Mouse (Mus musculus): Measurements from ENCODE around the gene Sephs1.
"Not testable (repeated sequence)": the region's sequence is repeated elsewhere in the genome, so short reads cannot be mapped to it uniquely, and the experiment has no call there.

The Sephs1 gene

GRCm38 (mm10) chr2:4907916-4908315 lies 26.6 kb downstream of the Sephs1 start:
- DNase-seq (ENCODE audit: low read depth, low spot score), result no peak

- DNase-seq (ENCODE audit: low read depth, low spot score), result no peak
These were observed 27.5 kb downstream of the Sephs1 start for GRCm38 (mm10) chr2:4908771-4909315.

- no peak for DNase-seq (ENCODE audit: low read depth, low spot score)
These were observed 28.5 kb downstream of the Sephs1 start for GRCm38 (mm10) chr2:4909909-4910308.

DNA sequence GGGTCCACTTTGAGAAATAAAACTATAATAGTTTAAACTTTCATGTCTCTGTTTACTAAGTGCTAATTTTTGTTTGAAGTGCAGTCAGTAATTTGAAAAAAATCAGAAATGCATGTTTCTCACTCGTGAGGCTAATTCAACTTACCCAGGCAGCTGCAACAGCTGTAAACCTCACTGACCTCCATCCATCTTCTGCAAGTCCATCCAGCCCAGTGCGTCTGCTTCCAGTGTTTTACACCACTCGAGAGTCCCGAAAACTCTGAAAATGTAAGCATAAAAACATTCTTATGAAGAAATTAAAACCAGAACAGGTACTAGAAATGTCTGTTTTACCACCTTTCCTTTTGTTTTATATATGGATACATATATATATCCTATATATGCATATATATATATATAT lies 29.2 kb downstream of the Sephs1 start:
- DNase-seq (ENCODE audit: low read depth, low spot score), result no peak

GRCm38 (mm10) chr2:4913949-4914348 lies 32.6 kb downstream of the Sephs1 start:
- no peak for DNase-seq (ENCODE audit: low read depth, low spot score)

GRCm38 (mm10) chr2:4916037-4916436 lies 34.7 kb downstream of the Sephs1 start:
- DNase-seq (ENCODE audit: low read depth, low spot score), result peak; percentile 64

DNA sequence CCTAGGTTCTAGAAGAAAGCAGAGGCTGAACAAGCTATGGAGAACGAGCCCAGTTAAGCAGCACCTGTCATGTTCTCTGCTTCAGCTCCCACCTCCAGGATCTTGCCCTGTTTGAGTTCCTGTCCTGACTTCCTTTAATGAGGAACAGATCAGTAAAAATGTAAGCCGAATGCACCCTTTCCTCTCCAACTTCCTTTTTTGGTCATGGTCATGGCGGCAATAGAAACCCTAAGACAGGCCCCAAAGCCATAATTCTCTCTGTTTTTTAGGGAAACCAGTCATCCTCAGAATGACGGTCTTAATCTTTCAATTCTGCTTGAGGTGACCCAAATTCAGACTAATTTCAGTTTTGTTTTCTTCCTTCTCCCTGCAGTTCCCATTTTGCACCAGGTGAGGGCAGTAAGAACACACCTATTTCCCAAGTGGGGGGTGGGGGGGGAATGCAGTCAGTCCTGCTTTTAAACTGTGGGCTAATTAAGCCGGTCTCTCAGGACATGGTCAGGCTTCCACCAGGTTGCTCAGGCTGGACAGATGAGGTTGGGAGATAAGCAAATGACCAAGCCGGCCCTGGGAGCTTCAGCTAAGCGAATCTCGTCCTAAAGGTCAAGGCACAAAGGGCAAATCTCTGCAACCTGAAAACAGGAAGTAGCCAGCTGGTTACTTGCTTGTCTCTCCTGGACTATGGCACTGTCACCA lies 36.1 kb downstream of the Sephs1 start:
- DNase-seq (ENCODE audit: low read depth, low spot score), result peak; percentile 70

GRCm38 (mm10) chr2:4918860-4919739 lies 37.7 kb downstream of the Sephs1 start, which contains the start of gene Phyh:
TSS of gene Phyh (plus strand) at chr2:4919019.
- peak; percentile 95 for DNase-seq (ENCODE audit: low read depth, low spot score)

DNA sequence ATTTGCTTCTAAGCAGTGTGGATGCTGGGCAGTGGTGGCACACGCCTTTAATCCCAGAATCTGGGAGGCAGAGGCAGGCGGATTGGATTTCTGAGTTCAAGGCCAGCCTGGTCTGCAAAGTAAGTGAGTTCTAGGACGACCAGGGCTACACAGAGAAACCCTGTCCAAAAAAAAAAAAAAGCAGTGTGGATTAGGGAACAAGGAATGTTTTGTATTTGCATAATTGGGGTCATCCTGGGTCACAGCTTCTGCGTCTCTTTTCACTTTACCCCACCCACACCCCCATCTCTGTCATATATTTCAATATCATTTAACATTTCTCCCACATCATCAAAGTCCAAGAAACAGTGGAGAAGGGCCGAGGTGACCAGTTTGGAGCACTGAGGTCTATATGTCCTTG lies 39.7 kb downstream of the Sephs1 start:
- DNase-seq (ENCODE audit: low read depth, low spot score), result no peak

DNA sequence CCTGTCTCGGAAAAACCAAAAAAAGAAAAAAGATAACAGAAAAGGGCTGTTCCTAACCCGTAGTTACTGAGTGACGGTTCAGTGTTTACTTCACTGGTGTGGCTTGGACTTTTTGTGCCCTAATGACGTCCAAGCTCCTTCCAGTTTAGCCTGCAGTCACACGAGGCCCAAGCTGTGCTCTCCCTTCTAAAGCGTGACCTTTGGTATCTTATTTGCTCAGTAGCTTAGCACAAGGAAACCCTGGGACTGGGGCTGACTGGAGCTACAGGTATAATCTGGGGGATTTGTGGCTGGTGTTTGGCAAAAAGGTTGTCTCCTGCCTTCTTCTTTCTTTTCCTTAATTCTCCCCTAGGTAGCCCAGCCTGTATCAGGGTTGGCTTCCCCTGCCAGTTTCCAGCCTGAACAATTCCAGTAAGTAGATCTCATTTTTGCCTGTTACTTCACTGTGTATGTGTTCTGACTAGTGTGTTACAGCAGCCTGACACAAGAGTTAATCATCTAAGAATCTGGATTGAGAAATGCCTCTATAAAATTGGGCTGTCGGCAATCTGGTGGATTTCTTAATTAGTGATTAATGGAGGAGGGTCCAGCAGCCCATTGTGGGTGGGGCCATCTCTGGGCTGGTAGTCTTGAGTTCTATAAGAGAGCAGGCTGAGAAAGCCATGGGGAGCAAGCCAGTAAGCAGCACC lies 41.3 kb downstream of the Sephs1 start:
- DNase-seq (ENCODE audit: low read depth, low spot score), result no peak

- DNase-seq (ENCODE audit: low read depth, low spot score), result no peak
These were observed 46.0 kb downstream of the Sephs1 start for GRCm38 (mm10) chr2:4927391-4927790.

DNA sequence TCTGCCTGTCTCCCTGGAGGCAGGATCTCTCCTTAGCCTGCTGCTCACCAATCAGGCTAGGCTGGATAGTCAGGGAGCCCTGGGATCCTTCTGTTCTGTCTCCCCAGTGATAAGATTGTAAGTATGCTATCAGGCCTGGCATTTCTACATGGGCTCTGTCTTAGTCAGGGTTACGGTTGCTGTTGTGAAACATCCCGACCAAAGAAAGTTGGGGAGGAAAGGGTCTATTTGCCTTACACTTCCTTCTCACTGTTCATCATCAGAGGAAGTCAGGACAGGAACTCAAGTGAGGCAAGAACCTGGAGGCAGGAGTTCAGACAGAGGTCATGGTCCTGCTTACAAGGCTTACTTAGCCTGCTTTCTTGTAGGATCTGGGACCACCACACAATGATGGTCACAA lies 47.9 kb downstream of the Sephs1 start:
- DNase-seq (ENCODE audit: low read depth, low spot score), result no peak

- DNase-seq (ENCODE audit: low read depth, low spot score), result no peak
These were observed 53.2 kb downstream of the Sephs1 start for GRCm38 (mm10) chr2:4934516-4934915.

GRCm38 (mm10) chr2:4937931-4938330 lies 56.6 kb downstream of the Sephs1 start:
- no peak for DNase-seq (ENCODE audit: low read depth, low spot score)

DNA sequence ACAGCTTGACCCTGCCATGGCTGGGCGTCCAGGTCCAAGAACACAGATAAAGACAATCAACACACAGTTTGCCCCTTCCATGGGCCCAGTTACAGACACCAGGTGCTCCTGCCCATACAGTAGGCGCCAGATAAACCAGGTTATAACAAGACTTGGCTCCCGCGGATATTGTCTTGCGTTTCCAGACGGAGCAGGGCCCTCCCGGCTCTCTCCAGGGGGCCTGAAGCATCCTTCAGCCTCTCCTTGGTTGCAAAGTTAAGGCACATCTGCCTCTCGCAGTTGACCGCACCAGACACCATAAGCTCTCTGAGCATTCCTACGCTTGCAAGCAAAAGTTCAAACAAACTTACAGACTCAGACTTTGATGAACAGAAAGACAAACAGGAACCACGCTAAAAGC lies 59.5 kb downstream of the Sephs1 start:
- DNase-seq (ENCODE audit: low read depth, low spot score), result peak; percentile 33

GRCm38 (mm10) chr2:4949691-4950090 lies 68.3 kb downstream of the Sephs1 start:
- DNase-seq (ENCODE audit: low read depth, low spot score), result not testable (repeated sequence)

- no peak for DNase-seq (ENCODE audit: low read depth, low spot score)
These were observed 69.6 kb downstream of the Sephs1 start for GRCm38 (mm10) chr2:4950986-4951385.

- DNase-seq (ENCODE audit: low read depth, low spot score), result peak; percentile 85
These were observed 72.9 kb downstream of the Sephs1 start for GRCm38 (mm10) chr2:4954216-4954760.

DNA sequence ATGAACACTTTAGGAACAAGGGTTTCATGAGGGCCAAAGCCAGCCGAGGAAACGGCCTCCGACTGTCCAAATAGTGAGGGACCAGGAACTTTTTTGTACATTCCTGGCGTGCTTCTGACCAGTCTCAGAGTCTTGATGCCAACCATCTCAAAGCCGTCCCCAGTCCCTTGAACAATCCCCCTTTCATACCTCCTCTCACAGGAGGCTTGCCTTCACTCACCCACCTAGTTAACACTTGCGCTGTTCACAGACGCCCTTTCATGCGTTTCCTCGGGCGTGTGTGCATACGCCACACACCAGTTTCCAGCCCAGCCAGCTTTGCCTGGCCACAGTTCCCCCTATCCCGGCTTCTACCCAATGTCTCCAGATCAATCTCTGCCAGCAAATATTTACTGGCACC lies 76.7 kb downstream of the Sephs1 start:
- DNase-seq (ENCODE audit: low read depth, low spot score), result no peak
